Mouse (Mus musculus) cerebellum, adult 18-20 months (tissue): Measurements from ENCODE around the gene Themis2.

Source experiments
- DNase-seq, 2 experiments: peaks; one replicate each; pipeline ENCODE4 v3.0.0; 2021

Gene Themis2

DNA sequence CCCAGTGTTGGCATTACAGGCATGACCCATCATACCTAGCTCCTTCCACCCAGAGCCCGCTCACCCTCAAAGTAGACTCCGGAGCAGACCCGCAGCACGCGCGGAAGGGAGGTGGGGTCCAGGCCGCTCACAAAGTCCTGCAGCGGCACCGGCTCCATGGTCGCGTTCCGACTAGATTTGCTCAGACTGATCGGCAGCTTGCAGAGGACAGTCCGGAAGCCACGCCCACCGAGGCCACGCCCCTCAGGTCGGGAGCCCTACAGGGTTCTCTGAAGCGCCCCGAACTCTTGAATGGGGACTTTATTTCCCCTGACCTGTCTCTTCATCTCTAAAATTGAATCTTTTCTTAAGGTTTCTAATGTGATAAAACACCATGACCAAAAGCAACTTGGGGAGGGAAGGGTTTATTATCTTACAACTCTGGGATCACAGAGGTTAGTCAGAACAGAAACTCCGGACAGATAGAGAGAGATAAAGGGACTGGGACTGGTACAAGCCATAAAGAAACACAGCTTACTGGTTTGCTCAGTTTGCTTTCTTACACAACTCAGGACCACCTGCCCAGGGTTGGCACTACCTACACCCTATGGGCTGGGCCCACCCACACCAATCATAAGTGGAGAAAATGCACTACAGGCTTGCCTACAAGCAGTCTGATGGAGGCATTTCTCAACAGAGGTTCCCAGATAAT, at the start of gene Themis2:
Themis2 (minus strand) TSS at position 192 of the 691 bp plus-strand sequence.
- DNase-seq, result peak in 1 of 2 experiments; percentile 9

DNA sequence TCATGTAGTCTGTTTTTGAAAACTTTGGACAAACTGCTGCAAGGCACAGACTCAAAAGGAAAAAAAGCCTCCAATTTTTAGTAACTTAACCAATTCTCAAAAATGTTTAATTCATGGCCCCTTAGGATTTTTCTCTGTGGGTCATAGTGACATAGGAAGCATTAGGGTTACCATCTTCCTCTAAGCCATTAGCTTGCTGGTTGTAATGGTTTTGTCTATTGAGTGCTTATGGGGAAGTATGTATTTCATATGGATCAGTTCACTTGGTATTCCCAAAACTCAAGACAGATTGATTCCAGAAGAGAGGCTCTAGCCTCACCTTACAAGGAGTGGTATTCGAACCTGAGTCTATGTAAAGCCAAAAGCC, 47.5 kb upstream of the Themis2 start:
- DNase-seq, result no peak

DNA sequence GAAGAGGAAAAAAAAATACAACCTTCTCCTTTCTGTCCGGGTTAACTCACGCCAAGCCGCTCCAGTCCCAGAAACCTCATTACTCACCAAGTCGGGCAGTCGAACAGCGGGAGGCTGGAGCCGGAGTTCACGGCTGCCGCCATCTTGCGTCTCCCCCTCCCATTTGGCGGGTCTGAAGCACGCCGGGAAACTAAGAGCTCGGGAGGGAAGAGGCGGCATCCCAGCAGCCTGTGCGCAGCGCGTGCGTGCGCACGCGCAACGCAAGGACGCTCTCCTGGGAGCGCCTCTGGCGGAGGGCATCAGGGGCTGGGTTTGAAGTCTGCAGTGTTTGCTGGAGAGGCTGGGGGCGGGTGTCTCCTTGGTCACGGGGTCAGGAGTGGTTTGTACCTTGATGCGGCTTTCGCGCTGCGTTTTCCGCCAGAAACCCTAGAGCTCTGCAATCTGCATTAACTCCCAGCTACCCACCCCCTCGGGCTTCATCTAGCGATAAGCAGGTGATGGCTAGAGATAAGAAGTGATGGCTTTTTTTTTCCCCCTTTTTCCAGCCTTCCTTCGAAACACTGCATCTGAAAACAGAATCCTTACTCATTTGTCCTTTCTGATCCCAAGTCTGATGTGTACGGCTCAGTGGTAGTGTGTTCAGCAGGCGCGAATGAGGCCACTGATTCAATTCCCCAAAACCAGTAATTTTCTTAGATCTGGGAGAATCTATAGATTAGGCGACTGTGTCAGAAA, 47.0 kb upstream of the Themis2 start, which contains the start of gene Ppp1r8:
Ppp1r8 (minus strand) TSS at position 200 of the 735 bp plus-strand sequence.
- DNase-seq, result peak; percentile 89 to 90

DNA sequence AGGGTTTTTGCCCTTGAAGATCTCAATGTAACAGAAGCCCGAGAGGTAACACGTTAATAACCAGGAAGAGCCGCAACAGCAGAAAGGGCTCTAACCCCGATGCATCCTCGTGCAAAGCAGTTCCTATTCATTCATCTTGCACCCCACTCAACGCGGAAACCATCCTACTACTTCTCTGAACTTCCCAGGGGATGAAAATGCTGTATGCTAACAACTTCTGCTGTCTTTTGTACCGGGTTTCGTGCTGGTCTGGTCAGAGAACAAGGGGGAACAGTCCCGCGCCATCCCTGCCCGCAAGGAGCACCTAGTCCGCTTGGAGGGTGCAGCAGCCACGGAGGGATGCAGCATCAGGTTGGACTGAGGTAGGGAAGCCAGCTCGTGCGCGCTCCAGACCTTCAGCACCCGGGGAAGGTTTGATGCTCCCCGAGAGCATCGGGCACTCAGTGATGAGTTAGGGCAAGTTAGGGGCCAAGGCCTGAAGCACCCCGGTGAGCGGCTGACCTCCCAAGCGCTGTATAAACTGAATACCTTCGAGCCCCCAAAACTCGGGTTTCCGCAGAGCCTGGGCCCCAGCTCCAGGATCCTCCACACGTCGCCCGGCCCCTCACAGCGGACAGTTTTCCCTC, 46.2 kb upstream of the Themis2 start:
- peak; percentile 32 to 36 for DNase-seq

DNA sequence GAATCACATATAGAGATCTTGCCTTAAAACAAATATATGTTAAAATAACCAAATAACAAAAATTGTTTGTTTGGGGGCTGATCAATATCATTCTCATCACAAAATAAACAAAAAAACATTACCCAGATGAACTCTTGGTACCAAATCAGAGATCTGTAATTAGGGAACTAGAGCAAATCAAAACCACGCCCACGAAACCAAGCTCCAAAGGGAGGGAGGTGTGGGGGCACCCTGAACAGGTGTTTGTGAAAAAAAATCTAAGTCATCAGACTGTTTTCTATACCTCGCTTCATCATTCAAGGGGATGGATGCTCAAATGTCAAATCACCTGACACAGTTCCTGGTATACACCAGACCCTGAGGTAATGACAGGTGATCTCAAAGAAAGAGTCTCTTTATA, 45.3 kb upstream of the Themis2 start:
- no peak for DNase-seq

DNA sequence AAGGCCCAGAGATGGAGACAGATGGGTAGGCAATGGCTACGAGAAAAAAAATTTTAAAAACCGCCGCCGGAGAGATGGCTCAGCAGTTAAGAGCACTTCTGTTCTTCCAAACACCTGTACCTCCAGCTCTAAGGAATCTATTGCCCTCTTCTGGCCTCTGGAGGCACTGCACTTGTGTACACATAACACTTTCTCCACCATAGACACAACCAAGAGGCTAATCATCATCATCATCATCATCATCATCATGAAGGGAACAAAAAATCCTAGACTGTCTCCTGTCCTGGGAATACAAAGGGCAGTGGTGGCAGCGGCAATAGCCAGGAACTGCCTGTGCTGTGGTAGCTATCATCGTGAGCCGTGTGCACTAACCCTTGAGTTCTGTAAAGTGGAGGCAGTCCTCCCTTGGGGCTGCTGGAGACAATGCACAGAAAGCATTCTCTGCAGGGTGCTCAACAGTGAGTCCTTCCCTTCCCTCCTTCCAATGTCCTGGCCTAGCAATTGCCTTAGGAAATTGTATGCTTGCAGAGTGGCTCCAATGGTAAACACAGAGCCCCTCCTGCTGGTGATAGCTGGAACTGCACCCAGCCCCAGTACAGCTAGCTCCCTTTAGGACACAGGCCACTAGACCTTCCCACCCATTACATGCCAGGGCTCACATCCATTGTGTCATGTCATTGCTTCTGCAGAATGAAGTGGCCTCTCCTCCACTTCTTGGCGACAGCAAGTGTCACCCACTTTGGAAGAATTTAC, 27.6 kb upstream of the Themis2 start:
- DNase-seq, result peak in 1 of 2 experiments; percentile 9

DNA sequence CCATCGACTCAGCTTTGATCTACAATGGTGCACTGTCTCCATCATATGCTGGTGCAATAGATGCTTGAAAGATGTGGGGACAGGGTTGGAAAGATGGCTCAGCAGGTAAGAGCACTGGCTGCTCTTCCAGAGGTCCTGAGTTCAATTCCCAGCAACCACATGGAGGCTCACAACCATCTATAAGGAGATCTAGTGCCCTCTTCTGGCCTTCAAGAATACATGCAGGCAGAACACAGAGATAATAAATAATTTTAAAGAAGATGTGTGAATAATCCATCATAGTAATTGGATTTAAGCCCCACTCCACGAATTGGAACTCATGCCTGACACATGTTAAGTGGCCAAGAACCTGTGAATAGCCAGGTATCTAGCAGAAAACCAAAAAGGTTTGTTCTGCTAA, 22.3 kb upstream of the Themis2 start:
- DNase-seq, result no peak

DNA sequence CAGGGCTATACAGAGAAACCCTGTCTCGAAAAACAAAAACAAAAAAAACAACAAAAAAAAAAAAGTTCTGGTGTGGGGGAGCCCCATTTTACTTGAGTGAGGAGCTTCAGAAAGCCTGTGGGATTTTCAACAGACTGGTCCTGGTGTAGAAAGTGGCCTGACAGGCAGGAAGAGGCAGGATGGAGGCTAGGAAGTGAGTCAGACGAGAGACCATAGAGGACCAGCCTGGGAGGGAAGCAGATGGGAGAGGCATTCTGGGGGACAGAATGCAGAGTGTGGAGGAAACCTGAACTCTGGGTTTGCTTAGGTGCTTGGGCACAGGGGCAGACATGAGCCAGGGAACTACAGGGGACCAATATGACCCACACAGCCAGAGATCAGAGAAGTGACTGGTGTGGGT, 20.7 kb upstream of the Themis2 start:
- DNase-seq, result no peak

DNA sequence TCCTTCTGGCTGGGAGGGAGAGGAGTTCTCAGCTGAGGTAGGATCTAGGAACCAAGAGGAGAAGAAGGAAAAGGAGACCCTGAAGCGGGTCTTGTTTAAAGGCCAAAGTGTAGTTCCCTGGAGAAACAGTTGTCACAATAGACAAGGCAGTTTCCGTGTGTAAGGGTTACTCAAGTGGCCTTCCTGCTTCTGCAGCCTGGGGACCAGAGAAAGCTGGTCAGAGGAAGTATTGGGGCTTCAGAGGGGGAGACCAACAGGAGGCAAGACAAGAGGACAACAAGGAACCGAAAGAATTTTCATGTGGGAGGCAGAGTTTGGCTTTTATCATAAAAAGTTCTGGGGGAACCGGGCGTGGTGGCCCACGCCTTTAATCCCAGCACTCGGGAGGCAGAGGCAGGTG, 20.2 kb upstream of the Themis2 start:
- no peak for DNase-seq

DNA sequence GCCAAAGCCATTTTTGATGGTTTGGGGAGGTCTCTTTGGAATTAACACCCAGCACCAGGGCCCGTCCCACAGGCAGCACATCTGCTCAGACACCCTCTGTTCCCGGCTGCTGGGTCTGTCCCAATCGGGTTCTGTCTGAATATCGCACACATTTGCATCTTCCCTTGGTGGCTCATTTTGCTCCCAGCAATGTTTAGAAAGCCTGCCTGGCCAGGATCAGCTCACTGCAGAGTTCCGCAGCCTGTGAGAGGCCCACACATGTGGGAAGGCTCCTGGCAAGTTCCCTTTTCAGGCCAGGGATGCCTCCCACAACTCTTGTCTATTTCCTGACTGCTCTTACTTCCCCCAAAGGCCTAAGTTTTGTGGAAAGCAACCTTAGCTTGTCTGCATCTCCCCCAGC, 13.4 kb upstream of the Themis2 start:
- no peak for DNase-seq

DNA sequence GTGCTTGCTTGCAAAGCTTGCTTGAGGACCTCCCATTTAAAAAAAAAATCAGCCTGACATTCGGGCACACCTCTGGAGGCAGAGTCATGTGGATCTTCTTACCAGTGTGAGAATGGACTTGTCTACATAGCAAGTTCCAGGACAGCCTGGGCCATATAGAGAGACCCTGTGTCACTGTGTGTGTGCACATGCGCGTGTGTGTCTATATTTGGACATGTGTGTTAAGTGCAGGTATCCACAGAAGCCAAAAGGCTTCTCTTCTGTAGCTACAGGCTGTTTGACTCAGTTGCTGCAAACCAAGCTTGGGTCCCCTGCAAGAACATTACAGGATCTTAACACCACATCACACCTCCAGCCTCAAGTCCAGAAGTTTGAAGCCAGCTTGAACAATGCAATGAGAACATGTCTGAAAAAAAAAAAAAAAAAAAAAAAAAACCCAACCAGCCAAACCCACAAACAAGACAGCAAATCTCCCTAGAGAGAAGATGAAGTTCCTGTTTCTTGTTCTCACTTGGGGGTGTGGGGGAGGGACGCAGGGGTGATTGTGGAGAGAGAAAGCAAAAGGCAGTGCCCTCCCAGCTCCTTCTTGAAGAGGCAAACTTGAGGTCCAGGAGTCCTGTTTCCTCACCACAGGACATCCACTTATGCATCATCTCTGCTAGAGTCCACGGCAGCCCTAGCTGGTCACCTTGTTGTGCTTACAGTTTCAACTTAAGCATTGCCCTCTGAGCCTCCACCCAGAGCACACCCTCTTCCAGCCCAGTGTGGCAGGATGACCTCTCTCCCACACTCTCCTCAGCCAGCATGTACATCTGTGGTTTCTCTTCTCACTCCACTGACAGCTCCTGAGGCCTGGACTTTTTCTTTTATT, 11.8 kb upstream of the Themis2 start:
- no peak for DNase-seq

DNA sequence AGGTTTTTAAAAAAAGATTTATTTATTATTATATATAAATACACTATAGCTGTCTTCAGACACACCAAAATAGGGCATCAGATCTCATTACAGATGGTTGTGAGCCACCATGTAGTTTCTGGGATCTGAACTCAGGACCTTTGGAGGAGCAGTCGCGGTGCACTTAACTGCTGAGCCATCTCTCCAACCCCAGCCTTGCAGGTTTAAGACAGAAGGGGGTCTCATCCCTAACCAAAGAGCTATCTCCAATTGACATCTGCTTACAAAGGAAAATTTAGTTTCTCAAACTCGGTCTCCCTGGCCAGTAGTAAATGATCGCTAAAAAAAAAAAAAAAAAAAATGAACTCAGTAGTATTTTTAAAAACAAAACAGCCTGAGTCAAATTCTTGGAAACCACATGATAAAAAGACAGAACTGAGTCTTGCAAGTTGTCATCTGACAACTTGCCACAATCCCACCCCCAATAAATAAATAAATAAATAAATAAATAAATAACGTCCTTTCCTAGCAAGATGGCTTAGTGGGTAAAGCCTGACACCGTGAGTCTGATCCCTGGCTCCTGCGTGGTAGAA, 10.5 kb upstream of the Themis2 start:
- no peak for DNase-seq

DNA sequence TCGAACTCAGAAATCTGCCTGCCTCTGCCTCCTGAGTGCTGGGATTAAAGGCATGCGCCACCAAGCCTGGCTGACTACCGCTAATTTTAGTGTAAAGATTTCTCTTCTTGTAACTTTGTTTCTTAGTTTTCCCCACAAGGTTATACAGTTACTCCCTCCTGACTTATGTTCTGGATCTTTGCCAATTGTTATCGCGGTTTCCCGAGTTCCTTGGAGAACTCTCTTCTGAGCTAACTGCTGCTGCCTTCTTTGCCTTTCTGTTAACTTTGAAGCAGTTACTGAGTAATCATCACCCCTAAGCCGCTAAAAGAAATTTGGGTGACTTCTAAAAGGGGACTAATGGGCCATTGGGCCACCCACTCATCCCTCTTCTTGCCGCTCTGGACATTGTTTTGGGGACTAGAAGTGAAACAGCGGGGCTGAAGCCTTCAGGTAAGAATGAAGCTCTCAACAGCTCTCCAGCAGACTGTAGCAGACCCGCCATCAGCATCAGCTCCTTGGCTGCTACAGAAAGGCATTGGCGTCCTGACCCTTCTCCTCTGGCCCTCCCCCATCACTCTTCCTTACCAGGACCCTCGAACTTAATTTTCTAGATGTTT, 9.5 kb upstream of the Themis2 start:
- DNase-seq, result no peak

DNA sequence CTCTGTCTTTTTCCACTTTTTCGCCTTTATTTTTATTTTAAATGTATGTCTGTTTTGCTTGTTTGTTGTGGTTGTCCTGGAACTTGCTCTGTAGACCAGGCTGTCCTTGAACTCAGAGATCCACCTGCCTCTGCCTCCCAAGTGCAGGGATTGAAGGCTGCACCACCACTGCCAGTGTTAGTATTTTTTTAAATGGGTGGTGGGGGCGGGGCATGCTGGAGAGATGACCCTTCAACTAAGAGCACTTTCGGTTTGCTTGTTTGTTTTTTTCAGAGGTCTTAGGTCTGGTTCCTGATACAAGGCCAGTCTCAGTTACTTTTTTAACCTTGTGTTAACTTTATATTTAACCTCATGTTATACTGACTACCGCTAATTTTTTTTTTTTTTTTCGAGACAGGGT, 9.0 kb upstream of the Themis2 start:
- DNase-seq, result no peak

DNA sequence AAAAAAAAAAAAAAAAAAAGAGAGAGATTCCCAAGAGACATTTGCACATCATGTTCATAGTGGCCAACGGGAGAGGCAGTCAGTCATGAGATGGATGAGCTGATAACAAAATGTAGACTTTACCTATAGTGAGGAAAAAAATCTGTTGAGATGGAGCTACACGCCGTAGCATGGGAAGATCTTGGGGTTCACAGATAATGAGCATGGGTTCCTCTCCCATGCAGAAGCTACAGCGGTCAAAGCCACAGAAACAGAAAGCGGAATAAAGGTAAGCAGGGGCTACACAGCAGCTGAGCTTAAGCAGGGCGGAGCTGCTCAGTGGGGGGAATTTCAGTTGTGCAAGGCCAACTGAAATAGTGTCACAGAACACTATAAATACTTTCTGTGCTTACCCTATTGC, 8.1 kb upstream of the Themis2 start:
- DNase-seq, result no peak

DNA sequence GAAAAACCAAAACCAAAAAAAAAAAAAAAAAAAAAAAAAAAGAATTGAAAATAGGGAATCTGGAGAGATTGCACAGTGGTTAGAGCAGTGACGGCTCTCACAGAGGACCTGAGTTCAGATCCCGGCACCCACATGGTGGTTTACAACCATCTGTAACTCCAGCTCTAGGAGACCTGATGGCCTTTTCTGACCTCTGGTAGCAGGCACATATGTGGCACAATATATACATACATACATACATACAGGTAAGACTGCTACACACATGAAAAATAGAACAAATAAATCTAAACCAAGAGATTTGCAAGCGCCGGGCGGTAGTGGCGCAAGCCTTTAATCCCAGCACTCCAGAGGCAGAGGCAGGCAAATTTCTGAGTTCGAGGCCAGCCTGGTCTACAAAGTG, 7.7 kb upstream of the Themis2 start:
- DNase-seq, result no peak

DNA sequence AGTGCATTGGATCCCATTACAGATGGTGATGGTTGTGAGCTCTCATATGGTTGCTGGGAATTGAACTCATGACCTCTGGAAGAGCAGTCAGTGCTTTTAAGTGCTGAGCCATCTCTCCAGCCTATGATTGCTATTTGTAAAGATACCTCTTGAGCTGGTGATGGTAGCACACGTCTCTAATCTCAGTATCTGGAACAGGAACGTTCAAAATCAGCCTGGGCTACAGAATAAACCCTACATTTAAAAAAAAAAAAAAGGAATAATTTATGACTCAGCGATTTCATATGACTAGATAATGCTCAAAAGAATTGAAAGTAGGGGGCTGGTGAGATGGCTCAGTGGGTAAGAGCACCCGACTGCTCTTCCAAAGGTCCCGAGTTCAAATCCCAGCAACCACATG, 7.0 kb upstream of the Themis2 start:
- no peak for DNase-seq

DNA sequence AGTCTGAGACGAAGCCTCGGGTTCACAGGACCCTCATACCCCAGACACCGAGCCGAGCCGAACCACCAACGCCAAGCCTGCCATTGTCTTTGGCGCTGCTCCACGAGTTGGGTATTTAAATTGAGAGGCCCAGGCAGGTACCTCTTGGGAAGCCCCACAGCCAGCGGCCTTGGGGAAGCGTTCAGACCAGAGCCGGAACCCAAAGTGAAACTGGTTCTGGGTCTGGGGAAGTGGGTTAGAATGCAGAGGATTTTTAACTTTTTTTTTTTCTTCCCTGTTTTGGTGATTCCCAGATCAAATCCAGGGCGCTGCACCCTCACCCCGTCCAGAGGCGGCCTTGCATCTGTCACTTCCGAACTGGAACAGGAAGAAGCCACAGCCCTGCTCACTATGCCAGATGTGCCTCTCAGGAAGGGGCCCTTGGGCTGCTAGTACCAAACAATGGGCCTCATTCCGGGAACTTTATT, 6.0 kb upstream of the Themis2 start:
- no peak for DNase-seq

DNA sequence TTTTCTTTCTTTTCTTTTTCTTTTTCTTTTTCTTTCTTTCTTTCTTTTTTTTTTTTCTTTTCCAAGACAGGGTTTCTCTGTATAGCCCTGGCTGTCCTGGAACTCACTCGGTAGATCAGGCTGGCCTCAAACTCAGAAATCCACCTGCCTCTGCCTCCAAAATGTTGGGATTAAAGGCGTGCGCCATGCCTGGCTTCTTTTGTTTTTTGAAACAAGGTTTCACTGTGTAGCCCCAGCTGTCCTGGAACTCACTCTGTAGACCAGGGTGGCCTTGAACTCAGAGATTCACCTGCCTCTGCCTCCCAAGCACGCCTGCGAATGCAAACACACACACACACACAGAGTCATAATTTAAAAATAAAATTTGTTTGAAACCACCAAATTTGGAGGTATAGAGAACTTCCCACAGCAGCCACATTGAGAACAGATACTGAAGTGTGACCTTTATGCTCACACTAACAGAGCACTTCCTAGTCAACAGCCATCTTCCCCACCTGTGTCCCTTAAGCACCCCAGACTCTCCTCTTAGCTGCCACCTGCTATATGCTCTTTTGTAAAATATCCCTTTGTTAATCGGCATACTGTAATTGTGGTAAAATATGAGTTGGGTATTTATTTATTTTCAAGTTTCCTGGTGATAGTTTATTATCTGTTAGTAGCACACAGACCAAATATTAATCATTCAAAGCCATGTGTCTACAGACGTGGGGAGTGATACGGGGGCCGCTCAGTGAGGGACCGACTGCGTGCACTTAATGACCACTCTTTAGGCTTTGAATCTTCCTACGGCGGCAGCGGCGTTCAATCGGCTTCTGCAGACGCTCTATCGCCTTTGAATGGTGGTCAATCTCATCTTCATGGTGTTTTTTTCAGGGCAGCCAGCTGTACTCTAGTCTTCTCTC, 5.2 kb upstream of the Themis2 start:
- DNase-seq, result no peak

DNA sequence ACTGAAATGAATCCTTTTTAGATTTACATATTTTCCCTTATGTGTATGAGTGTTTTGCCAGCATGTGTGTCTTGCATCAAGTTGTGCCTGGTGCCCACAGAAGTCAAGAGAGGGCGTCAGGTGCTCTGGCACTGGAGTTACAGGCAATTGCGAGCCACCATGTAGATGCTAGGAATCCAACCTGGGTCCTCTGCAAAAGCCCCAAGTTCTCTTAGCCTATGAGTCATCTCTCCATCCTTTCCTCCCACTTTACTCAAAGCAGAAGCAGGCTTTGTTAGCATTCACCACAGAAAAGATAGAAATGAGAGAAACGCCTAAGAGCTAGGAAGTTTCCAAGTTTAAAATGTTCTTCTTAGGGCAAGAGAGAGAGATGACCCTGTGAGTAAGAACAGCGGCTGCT, 3.7 kb upstream of the Themis2 start:
- no peak for DNase-seq
